Mouse (Mus musculus) MEL (cell line): ENCODE measurements at regions not wholly inside any gene's neighbourhood (a gene's known extent, or its start where the extent isn't known, plus 50 kb on each side); places are given as distances from the start of the nearest gene placed in this dataset.

Experiments used
- DNase-seq: peaks from one replicate; pipeline ENCODE4 v3.0.0; 2011; ENCODE audit warnings: low read depth, low spot score
- H3K27ac ChIP-seq: 2 replicates; pipeline ENCODE4 v1.5.1; 2012; ENCODE audit warnings: low read depth, mild to moderate bottlenecking, control low read depth, low read length, moderate library complexity; ENCODE audit not compliant: control insufficient read depth
- H3K27me3 ChIP-seq, 2 experiments: fragments of 150-350 bp in 1 of 2; sonication (generic) in 1 of 2; 2 replicates each; pipeline ENCODE4 v1.6.1; 2012; ENCODE audit warnings: low read length in 2 of 2, mild to moderate bottlenecking in 2 of 2, improper control_type of control experiment in 1 of 2, moderate library complexity in 1 of 2; ENCODE audit not compliant: insufficient read depth in 2 of 2, control insufficient read depth in 1 of 2
- H3K36me3 ChIP-seq, 2 experiments: 2 replicates each; pipeline ENCODE4 v1.6.1; 2012 to 2014; ENCODE audit warnings: low read length in 2 of 2, improper control_type of control experiment in 1 of 2, inconsistent platforms in 1 of 2, mild to moderate bottlenecking in 1 of 2; ENCODE audit not compliant: insufficient read depth in 2 of 2, control insufficient read depth in 1 of 2
- H3K4me1 ChIP-seq, 2 experiments: fragments of 150-350 bp in 1 of 2; sonication (generic) in 1 of 2; 2 replicates each; pipeline ENCODE4 v1.6.1; 2012; ENCODE audit warnings: low read length in 2 of 2, improper control_type of control experiment in 1 of 2, mild to moderate bottlenecking in 1 of 2; ENCODE audit not compliant: insufficient read depth in 2 of 2, control insufficient read depth in 1 of 2
- H3K4me3 ChIP-seq, 2 experiments: fragments of 150-350 bp in 1 of 2; sonication (generic) in 1 of 2; 2 replicates each; pipeline ENCODE4 v1.5.1; 2012; ENCODE audit warnings: low read depth in 2 of 2, low read length in 2 of 2, mild to moderate bottlenecking in 2 of 2, moderate library complexity in 2 of 2, control low read depth in 1 of 2, improper control_type of control experiment in 1 of 2; ENCODE audit not compliant: control insufficient read depth in 1 of 2, insufficient read depth in 1 of 2
- H3K79me2 ChIP-seq: 2 replicates; pipeline ENCODE4 v1.6.1; 2012; ENCODE audit warnings: mild to moderate bottlenecking, low read length, moderate library complexity; ENCODE audit not compliant: control insufficient read depth, poor library complexity, insufficient read depth
- H3K9ac ChIP-seq: 2 replicates; pipeline ENCODE4 v1.6.1; 2012; ENCODE audit warnings: low read depth, mild to moderate bottlenecking, control low read depth, low read length, moderate library complexity; ENCODE audit not compliant: control insufficient read depth, poor library complexity, severe bottlenecking
- H3K9me3 ChIP-seq: fragments of 150-350 bp; sonication (generic); replicated peaks from 2 replicates; pipeline ENCODE4 v1.6.1; 2012; ENCODE audit warnings: mild to moderate bottlenecking, low read length, improper control_type of control experiment, moderate library complexity; ENCODE audit not compliant: insufficient read depth
- BHLHE40 ChIP-seq: IDR thresholded peaks from 2 replicates; pipeline ENCODE4 v1.6.1; 2012; ENCODE audit warnings: low read depth, mild to moderate bottlenecking, inconsistent platforms, low read length, improper control_type of control experiment, borderline replicate concordance
- CTCF ChIP-seq, 3 experiments: IDR thresholded peaks in 2 of 3; conservative IDR thresholded peaks in 1 of 3; 2 replicates each; pipeline ENCODE4 v1.5.1; 2011 to 2012; ENCODE audit warnings: low read length in 3 of 3, low read depth in 2 of 3, mild to moderate bottlenecking in 2 of 3, improper control_type of control experiment in 1 of 3, inconsistent platforms in 1 of 3, mixed read lengths in 1 of 3, moderate library complexity in 1 of 3; ENCODE audit not compliant: control insufficient read depth in 1 of 3, insufficient read depth in 1 of 3, poor library complexity in 1 of 3, severe bottlenecking in 1 of 3
- E2F4 ChIP-seq: IDR thresholded peaks from 2 replicates; pipeline ENCODE4 v1.6.1; 2011; ENCODE audit warnings: low read depth, low read length, improper control_type of control experiment, borderline replicate concordance
- ELF1 ChIP-seq: IDR thresholded peaks from 2 replicates; pipeline ENCODE4 v1.6.1; 2014; ENCODE audit warnings: low read depth, mild to moderate bottlenecking, inconsistent platforms, low read length, improper control_type of control experiment, moderate library complexity
- EP300 ChIP-seq, 2 experiments: IDR thresholded peaks; 2 replicates each; pipeline ENCODE4 v1.6.1; 2011; ENCODE audit warnings: improper control_type of control experiment in 2 of 2, low read length in 2 of 2, low read depth in 1 of 2, mild to moderate bottlenecking in 1 of 2
- MAZ ChIP-seq: IDR thresholded peaks from 2 replicates; pipeline ENCODE4 v1.6.1; 2012; ENCODE audit warnings: low read depth, mild to moderate bottlenecking, inconsistent platforms, low read length, improper control_type of control experiment
- MYC ChIP-seq: IDR thresholded peaks from 2 replicates; pipeline ENCODE4 v1.6.1; 2011; ENCODE audit warnings: low read depth, mild to moderate bottlenecking, low read length, improper control_type of control experiment, moderate library complexity
- NRF1 ChIP-seq: IDR thresholded peaks from 2 replicates; pipeline ENCODE4 v1.6.1; 2014; ENCODE audit warnings: low read depth, mild to moderate bottlenecking, inconsistent platforms, low read length, improper control_type of control experiment, moderate library complexity; ENCODE audit not compliant: poor library complexity, insufficient read depth, severe bottlenecking
- POLR2A ChIP-seq, 2 experiments: IDR thresholded peaks; 2 replicates each; pipeline ENCODE4 v1.6.1; 2011 to 2012; ENCODE audit warnings: low read length in 2 of 2, mild to moderate bottlenecking in 2 of 2, control low read depth in 1 of 2, improper control_type of control experiment in 1 of 2, low read depth in 1 of 2, moderate library complexity in 1 of 2; ENCODE audit not compliant: control insufficient read depth in 1 of 2, insufficient read depth in 1 of 2, poor library complexity in 1 of 2
- POLR2AphosphoS5 ChIP-seq: IDR thresholded peaks from 2 replicates; pipeline ENCODE4 v1.6.1; 2012; ENCODE audit warnings: low read depth, borderline replicate concordance, mild to moderate bottlenecking, inconsistent platforms, low read length, moderate library complexity, mixed read lengths
- RAD21 ChIP-seq: IDR thresholded peaks from 2 replicates; pipeline ENCODE4 v1.6.1; 2011; ENCODE audit warnings: mild to moderate bottlenecking, low read depth, low read length, improper control_type of control experiment
- TBP ChIP-seq: IDR thresholded peaks from 2 replicates; pipeline ENCODE4 v1.8.0; 2011; ENCODE audit warnings: low read depth, low read length, improper control_type of control experiment
- TCF12 ChIP-seq: IDR thresholded peaks from 2 replicates; pipeline ENCODE4 v1.6.1; 2014; ENCODE audit warnings: low read depth, mild to moderate bottlenecking, inconsistent platforms, low read length, improper control_type of control experiment, moderate library complexity
- UBTF ChIP-seq: IDR thresholded peaks from 2 replicates; pipeline ENCODE4 v1.6.1; 2012; ENCODE audit warnings: low read depth, mild to moderate bottlenecking, inconsistent platforms, low read length, improper control_type of control experiment, moderate library complexity, borderline replicate concordance; ENCODE audit not compliant: insufficient read depth
- USF1 ChIP-seq: IDR thresholded peaks from 2 replicates; pipeline ENCODE4 v1.6.1; 2014; ENCODE audit warnings: low read depth, mild to moderate bottlenecking, inconsistent platforms, low read length, improper control_type of control experiment, moderate library complexity
- ZC3H11A ChIP-seq: IDR thresholded peaks from 2 replicates; pipeline ENCODE4 v1.6.1; 2012; ENCODE audit warnings: low read depth, mild to moderate bottlenecking, inconsistent platforms, low read length, improper control_type of control experiment
- ZKSCAN1 ChIP-seq: IDR thresholded peaks from 2 replicates; pipeline ENCODE4 v1.6.1; 2012; ENCODE audit warnings: low read depth, mild to moderate bottlenecking, inconsistent platforms, low read length, improper control_type of control experiment, moderate library complexity

- Histone ChIP-seq H3K79me2 (no peaks in the 10 kb centered on the region), H3K9me3 (no peaks in the 10 kb centered on the region), H3K36me3 (no peaks in the 10 kb centered on the region), H3K9ac (no peak overlapping the region), H3K27ac (no peak overlapping the region), H3K4me3 (no peak overlapping the region), H3K27me3 (no peaks in the 10 kb centered on the region), H3K4me1 (no peaks in the 10 kb centered on the region)
- TF ChIP-seq E2F4 (no peak), EP300 (IDR thresholded peaks at IDR 0.05; ENCODE audit: low read depth in 1 of 2, low read length in 2 of 2) (no peak), NRF1 (no peak), TCF12 (no peak), ELF1 (no peak), MYC (no peak), POLR2A (IDR thresholded peaks at IDR 0.05; ENCODE audit: control insufficient read depth in 1 of 2, insufficient read depth in 1 of 2, low read depth in 1 of 2, low read length in 2 of 2, poor library complexity in 1 of 2) (no peak), POLR2AphosphoS5 (no peak)
- DNase-seq: no peak
These were observed 406.1 kb downstream of the Tmem135 start for GRCm38 (mm10) chr7:88997815-88998477.

- no peak overlapping the region for H3K4me3 ChIP-seq
- DNase-seq: no peak
- no peaks in the 10 kb centered on the region for H3K79me2 ChIP-seq
- H3K27me3 ChIP-seq: no peaks in the 10 kb centered on the region
- no peak for TF ChIP-seq TBP
- TF ChIP-seq, all 39 proteins: peak for 0
- Histone ChIP-seq H3K4me1 (no peaks in the 10 kb centered on the region), H3K36me3 (no peaks in the 10 kb centered on the region), H3K9me3 (no peaks in the 10 kb centered on the region), H3K27ac (no peak overlapping the region), H3K9ac (no peak overlapping the region)
These were observed 429.6 kb downstream of the Tmem135 start for GRCm38 (mm10) chr7:88974436-88974835.

GRCm38 (mm10) chr7:88960841-88961240, 443.2 kb downstream of the Tmem135 start:
- Histone ChIP-seq H3K79me2 (no peaks in the 10 kb centered on the region), H3K9me3 (no peaks in the 10 kb centered on the region), H3K4me1 (no peaks in the 10 kb centered on the region), H3K4me3 (no peak overlapping the region), H3K27me3 (no peaks in the 10 kb centered on the region), H3K27ac (no peak overlapping the region), H3K9ac (no peak overlapping the region), H3K36me3 (no peaks in the 10 kb centered on the region)
- TF ChIP-seq CTCF (IDR thresholded peaks at IDR 0.05 in 2 of 3, conservative IDR thresholded peaks at IDR 0.05 in 1 of 3; ENCODE audit: control insufficient read depth in 1 of 3, insufficient read depth in 1 of 3, low read depth in 2 of 3, low read length in 3 of 3, poor library complexity in 1 of 3, severe bottlenecking in 1 of 3): no peak
- TF ChIP-seq MYC: no peak
- TF ChIP-seq MAZ: no peak
- no peak for TF ChIP-seq ZKSCAN1
- TF ChIP-seq BHLHE40: no peak
- no peak for TF ChIP-seq POLR2A (IDR thresholded peaks at IDR 0.05; ENCODE audit: control insufficient read depth in 1 of 2, insufficient read depth in 1 of 2, low read depth in 1 of 2, low read length in 2 of 2, poor library complexity in 1 of 2)
- no peak for TF ChIP-seq POLR2AphosphoS5
- TF ChIP-seq USF1: no peak
- no peak for TF ChIP-seq RAD21
- TF ChIP-seq ZC3H11A: no peak
- TF ChIP-seq UBTF: no peak
- no peak for DNase-seq
